Mouse (Mus musculus) left cerebral cortex, postnatal 36 days (tissue): ENCODE results near the gene Sprr2j-ps. TPM values are rescaled to one million over a fixed set of nuclear protein-coding genes. Genes with fewer than 3 reads are reported as not detected.

Experiments used
- DNase-seq, 2 experiments: peaks; one replicate each; pipeline ENCODE4 v3.0.0; 2021 to 2022; ENCODE audit warnings: low spot score in 2 of 2, mixed read lengths in 1 of 2
- intact Hi-C: fragments of 180-260 bp; cut with DNase I; formaldehyde crosslinking; loops from one replicate; pipeline ENCODE4 v1.15.1; 2025
- total RNA-seq, 2 experiments: library from RNA; stranded (reverse); gene quantifications; 2 replicates each; pipeline ENCODE4 v1.2.3; 2021

Gene Sprr2j-ps
- total RNA-seq: not detected

DNA sequence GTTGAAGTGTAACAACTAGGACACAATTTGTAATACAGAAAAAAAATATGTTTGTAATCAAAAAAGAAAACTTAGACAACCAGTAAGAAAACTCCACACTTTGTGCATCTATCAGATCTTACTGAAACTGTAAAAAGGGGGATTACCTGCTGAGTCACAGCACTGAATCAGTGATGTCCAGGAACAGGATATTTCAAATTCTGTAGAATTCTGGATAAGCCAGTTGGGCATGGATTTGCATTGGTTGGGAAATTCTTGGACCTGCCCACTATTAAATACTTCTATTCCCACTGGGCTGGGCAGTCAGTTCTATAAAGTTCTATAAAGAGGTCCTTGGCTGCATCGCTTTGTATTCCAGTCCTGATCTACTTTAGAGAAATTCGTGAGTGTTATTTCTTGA is at the start of gene Sprr2j-ps:
Gene Sprr2j-ps, plus strand, starts transcription at position 301 of the 400 bp plus-strand sequence.
- intact Hi-C loops: no loop called here
- no peak for DNase-seq

DNA sequence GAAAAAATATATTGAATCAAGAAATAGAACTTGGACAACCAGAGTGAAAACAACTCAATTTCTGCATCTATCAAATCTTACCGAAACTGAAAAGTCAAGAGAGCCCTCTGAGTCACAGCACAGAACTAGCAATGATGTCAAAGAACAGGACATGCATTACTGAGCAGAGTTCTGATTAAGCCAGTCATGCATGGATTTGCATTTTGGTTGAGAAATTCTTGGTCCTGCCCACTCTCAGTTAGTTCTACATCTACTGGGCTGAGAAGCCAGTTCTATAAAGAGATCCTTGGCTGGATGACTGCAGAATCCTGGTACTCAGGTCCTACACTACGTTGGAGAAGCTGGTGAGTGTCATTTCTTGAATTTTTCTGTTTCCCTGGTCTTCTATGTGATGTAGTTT is 44.3 kb upstream of the Sprr2j-ps start:
- no peak for DNase-seq

DNA sequence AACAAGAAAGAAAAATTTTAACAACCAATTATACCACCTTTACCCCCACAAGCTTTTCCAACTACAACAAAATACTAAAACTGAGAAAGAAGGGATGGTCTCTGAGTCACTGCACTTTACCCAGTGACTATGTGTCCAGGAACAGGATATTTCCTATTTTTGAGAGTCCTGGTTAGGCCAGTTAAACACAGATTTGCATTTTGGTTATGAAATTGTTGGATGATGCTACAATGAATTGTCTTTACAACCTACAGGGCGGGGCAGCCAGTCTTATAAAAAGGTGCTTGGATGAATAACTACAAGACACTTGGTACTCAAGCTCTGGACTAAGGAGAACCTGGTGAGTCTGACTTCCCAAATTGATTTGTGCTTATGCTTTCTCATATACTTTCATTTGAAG is 32.5 kb upstream of the Sprr2j-ps start, which contains the start of gene Sprr2h:
Gene Sprr2h, plus strand, starts transcription at position 301 of the 400 bp plus-strand sequence.
- intact Hi-C loops: no loop called here
- no peak for DNase-seq

More for the DNA sequence above, 44.3 kb upstream of the Sprr2j-ps start:
- intact Hi-C loops: no loop called here

DNA sequence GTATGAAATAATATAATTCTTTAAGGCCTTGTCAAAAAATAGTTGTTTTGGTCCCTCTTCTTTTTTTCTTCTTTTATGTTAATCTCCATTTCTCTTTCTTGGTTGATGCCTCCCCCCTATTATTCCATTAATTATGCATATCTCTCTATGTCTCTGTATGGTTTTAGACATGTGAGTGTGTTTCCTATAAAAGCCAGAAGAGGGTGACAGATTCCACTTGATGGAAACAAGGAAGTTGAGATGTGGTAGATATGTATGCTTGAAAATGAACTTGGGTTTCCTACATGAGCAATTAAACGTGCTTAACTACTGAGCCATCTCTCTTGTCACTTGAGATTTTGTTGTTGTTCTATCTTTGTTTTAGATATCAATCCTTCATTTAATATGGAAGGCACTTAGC is 23.6 kb upstream of the Sprr2j-ps start:
- DNase-seq: no peak
- intact Hi-C loops: loop anchor here (10.0 kb wide), 3 partner anchors 120 to 240 kb away; partner anchors contain the start of gene 2210017I01Rik

DNA sequence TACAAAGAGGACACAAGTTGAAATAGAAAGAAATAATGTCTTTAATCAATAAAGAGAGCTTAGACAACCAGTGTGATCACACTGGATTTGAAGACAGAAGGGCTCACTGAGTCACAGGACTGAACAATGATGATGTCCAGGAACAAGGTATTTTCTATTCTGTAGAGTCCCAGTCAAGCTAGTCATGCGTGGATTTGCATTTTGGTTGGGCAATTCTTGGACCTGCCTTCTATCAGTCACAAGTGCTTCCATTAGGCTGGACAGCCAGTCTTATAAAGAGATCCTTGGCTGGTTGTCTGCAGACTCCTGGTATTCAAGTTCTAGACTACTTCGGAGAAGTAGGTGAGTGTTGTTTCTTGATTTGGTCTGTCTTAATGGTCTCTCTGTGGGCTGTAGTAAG is 10.2 kb upstream of the Sprr2j-ps start, which contains the start of gene Sprr2i:
Gene Sprr2i, plus strand, starts transcription at position 301 of the 400 bp plus-strand sequence.
- intact Hi-C loops: no loop called here
- no peak for DNase-seq

DNA sequence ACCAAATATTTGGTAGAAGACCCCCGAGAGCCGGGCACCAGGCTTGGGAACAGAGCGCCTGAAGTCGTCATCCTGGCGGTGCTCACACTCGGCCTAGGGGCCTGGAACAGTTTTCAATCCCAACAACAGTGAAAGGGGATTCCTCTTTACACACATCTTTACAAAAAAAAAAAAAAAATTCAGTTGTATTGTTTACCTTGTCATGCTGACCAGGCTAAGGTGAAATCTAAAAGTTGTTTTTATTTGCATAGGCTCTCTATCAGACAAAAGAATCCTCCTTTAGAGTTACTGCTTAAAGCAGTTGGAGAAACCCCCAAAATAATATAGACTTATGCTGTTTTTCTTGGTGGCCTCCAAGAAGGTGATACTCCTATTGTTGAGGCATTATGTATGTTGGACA is 11.4 kb downstream of the Sprr2j-ps start, which contains the start of gene Gm9774:
Gene Gm9774, minus strand, starts transcription at position 101 of the 400 bp plus-strand sequence.
- intact Hi-C loops: no loop called here
- DNase-seq: no peak

DNA sequence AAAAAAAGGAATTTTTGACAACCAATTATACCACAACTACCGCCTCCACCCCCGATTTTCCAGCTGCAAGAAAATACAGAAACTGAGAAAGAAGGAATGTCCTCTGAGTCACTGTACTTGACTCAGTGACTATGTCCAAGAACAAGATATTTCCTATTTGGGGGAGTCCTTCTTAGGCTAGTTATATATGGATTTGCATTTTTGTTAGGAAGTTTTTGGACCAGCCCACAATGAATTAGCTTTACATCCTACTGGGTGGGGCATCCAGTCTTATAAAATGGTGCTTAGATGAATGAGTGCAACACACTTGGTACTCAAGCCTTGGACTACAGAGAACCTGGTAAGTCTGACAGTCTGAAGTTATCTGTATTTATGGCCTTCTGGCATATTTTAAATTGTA is 14.4 kb downstream of the Sprr2j-ps start, which contains the start of gene Sprr2k:
Gene Sprr2k, plus strand, starts transcription at position 301 of the 400 bp plus-strand sequence.
- intact Hi-C loops: no loop called here
- no peak for DNase-seq

DNA sequence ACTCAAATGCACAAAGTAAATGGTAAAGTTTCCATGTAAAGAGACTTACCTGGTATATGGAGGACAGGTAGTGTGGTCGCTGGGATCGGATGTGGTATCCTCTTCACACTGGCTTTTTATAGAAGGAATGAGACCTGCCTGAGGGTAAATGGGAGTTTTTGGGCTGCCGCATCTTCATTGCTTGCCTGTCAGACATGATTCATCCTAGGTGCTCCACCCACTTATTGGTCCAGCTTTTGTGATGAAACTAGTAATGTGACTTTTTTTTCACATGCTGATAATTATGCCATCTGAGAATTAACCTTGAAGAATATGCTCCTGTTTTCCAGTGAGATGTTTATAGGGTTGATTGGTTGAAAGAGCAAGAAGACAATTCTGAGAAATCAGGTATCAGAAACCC is 20.8 kb downstream of the Sprr2j-ps start, which contains the start of gene Sprr1b:
Gene Sprr1b, minus strand, starts transcription at position 101 of the 400 bp plus-strand sequence.
- intact Hi-C loops: no loop called here

DNA sequence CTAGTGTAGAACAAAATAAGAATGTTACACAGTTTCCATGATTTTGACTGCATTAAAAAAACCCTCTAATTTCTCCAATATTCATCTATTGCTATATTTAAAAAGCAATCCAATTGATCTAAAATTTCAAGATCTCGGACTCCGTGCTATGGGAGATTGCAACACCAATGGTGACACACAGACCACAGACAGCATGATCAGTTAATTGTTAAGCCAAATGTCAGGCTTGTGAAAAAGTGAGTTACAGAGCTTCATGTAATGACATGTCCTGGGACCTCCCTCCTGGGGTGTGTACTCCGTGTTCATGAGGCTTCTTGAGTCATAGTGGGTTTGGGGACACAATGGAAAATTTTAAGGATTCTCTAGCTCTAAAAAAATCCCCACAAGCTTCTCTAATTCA is 22.3 kb downstream of the Sprr2j-ps start:
- no peak for DNase-seq
- intact Hi-C loops: no loop called here

More for the DNA sequence above, 20.8 kb downstream of the Sprr2j-ps start, which contains the start of gene Sprr1b:
- DNase-seq: no peak

DNA sequence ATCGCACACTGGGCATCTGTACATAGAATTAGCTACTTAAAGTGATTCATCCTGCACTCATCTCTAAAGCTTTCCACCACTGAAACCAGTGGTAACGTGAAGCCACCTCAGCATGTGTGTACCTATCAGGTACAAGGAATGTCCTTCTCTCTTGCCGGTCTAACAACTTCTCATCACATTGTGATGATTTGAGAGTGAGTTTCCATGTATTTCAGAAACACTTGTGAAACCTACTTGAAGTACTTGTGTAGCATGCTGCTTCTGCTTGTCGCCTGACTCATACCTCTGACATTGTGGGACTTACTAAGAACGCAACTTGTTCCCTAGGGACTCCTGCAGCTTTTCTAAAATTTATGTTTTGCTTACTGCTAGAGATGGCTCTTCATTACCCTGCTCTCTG is 37.3 kb downstream of the Sprr2j-ps start:
- no peak for DNase-seq

DNA sequence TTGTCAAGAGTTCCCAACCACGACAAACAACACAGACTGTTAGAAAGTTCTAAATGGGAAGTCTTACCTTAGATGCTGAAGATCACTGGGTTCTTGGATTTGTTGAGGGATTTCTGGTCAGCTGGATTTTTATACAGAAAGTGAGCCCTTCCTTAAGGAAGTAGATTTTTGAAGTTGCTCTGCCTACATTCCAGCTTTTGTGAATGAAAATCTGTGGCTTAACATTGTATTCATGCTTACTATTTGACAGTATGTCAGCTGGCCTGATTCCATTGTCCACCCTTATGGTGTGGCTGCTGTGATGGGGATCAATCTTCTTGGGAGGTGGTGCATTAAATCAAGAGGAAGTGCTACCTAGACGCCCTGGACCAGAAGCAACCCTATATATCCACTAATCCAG is 40.7 kb downstream of the Sprr2j-ps start, which contains the start of gene Sprr3:
Gene Sprr3, minus strand, starts transcription at position 101 of the 400 bp plus-strand sequence.
- intact Hi-C loops: no loop called here
- no peak for DNase-seq

More for the DNA sequence above, 37.3 kb downstream of the Sprr2j-ps start:
- intact Hi-C loops: no loop called here

DNA sequence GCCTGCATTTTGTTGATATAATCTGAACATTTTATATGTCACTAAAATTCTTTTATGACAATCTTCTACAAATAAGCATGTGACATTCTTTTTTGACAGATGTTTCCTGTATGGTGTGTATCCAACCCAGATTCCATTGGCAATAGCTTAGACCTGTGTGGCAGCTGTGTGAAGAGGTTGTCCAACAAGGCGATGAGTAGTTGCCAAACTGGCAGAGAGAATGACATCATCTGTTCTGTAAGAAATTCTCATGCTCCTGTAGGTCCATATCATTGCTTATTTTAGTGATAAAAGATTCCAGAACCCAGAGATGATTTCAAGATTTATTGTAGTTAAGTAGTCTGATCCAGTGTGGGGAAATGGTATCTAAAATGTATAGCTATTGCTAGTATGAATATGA is 48.7 kb downstream of the Sprr2j-ps start:
- intact Hi-C loops: no loop called here

DNA sequence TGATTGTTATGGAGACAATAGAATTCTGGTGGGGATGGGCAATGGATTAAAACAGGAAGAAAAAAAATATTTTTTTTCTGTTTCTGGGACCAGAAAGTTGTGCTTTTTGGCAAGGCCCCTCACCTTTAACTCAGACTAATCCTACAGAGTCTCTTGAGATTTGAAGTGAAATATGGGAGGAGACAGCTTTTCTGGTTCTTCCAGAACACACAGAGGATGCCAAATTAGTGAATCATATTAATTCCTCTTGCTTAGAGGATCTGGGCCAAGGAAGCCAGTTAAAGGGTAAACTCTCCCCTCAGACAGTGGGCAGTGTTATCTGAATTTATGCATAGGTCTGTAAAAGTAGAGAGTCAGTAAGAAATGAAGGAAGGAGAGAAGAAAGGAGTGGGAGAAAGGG is 49.5 kb downstream of the Sprr2j-ps start:
- DNase-seq: no peak
- intact Hi-C loops: no loop called here

More for the DNA sequence above, 48.7 kb downstream of the Sprr2j-ps start:
- DNase-seq: no peak

Other genes with a start within 250 kb of the Sprr2j-ps start
- not detected for gene Sprr2a1, start 202.3 kb upstream of the Sprr2j-ps start, total RNA-seq
- gene Sprr2a2, start 202.2 kb upstream of the Sprr2j-ps start, total RNA-seq: not detected
- gene Sprr2a3, start 132.7 kb upstream of the Sprr2j-ps start, total RNA-seq: not detected
- gene Sprr2b, start 101.5 kb upstream of the Sprr2j-ps start, total RNA-seq: not detected
- not detected for gene Sprr2d, start 78.9 kb upstream of the Sprr2j-ps start, total RNA-seq
- not detected for gene Sprr2e, start 65.9 kb upstream of the Sprr2j-ps start, total RNA-seq
- not detected for gene Sprr2f, start 52.9 kb upstream of the Sprr2j-ps start, total RNA-seq
- not detected for gene Sprr2h, start 32.4 kb upstream of the Sprr2j-ps start, total RNA-seq
- not detected for gene Sprr2i, start 10.1 kb upstream of the Sprr2j-ps start, total RNA-seq
- 1 to 10 TPM; 4.2 to 4.9 TPM for gene Gm9774, start 11.3 kb downstream of the Sprr2j-ps start, total RNA-seq
- gene Sprr2k, start 14.5 kb downstream of the Sprr2j-ps start, total RNA-seq: not detected
- not detected for gene Sprr1b, start 20.7 kb downstream of the Sprr2j-ps start, total RNA-seq
- gene Sprr3, start 40.6 kb downstream of the Sprr2j-ps start, total RNA-seq: not detected
- not detected for gene Sprr1a, start 67.8 kb downstream of the Sprr2j-ps start, total RNA-seq
- not detected for gene Sprr4, start 82.4 kb downstream of the Sprr2j-ps start, total RNA-seq
- not detected for gene 2310046K23Rik, start 116.4 kb downstream of the Sprr2j-ps start, total RNA-seq
- not detected for gene Ivl, start 155.7 kb downstream of the Sprr2j-ps start, total RNA-seq
- not detected for gene Smcp, start 170.9 kb downstream of the Sprr2j-ps start, total RNA-seq
- gene 2210017I01Rik, start 189.4 kb downstream of the Sprr2j-ps start, total RNA-seq: not detected
- gene Lce6a, start 203.6 kb downstream of the Sprr2j-ps start, total RNA-seq: not detected
- not detected for gene Lce1a1, start 230.2 kb downstream of the Sprr2j-ps start, total RNA-seq
- not detected for gene Lce1b, start 238.8 kb downstream of the Sprr2j-ps start, total RNA-seq